Mouse (Mus musculus): ENCODE data around the gene Prss36. TPM values are rescaled to one million over a fixed set of nuclear protein-coding genes. Genes with fewer than 3 reads are reported as not detected.

Prss36 gene
- 9.6 and 11.9 TPM in 2 replicates for polyA plus RNA-seq (2015; fragmentation: Nextera tagmentation; extraction: Ambion mirVana)

DNA sequence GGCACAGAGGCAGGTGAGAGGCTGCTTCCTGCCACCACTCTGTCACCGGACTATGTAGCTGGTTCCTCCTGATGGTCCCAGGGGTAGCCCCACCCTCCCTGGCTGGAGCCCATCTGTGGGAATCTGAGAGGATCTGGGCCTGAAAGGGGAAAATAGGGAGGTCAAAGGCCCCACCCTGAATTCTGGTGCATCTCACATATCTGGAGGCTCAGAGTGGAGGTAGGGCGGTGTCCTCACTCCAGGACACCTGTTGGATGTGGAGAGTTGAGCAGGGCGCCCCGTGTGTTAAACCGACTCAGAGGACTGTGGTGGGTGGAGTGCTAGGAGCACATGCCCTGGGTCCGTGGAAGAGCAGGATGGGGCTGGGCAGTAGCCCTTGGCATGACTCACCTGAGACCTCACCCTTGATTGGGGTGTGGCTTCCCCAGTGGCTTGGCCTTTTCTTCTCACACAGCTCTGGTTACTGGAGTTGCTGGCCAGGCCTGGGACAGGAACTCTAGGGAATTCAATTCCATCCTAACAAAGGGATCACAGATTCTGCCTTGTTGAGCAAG, at the start of gene Prss36:
Gene Prss36 (minus strand): TSS at position 256 of the 554 bp plus-strand sequence.
- peaks cover 5% of the 10 kb centered on the region; the same call in 1 of the 2 replicates for H3K4me1 ChIP-seq
- H3K4me3 ChIP-seq: no peak within 1 kb of the TSS
- H3K9me3 ChIP-seq: no peaks in the 10 kb centered on the region
- no peak within 1 kb of the TSS for H3K27ac ChIP-seq
- H3K27me3 ChIP-seq: peaks cover 50% of the 10 kb centered on the region
- no peaks in the 10 kb centered on the region for H3K36me3 ChIP-seq
- 84% methylated on average over 6 of the region's 6 CpGs for WGBS
- no peak for ATAC-seq (ENCODE audit: low FRiP score, low read depth)
- H3K9ac ChIP-seq: no peak within 1 kb of the TSS
- H3K4me2 ChIP-seq (replicated peaks): no peak within 1 kb of the TSS

DNA sequence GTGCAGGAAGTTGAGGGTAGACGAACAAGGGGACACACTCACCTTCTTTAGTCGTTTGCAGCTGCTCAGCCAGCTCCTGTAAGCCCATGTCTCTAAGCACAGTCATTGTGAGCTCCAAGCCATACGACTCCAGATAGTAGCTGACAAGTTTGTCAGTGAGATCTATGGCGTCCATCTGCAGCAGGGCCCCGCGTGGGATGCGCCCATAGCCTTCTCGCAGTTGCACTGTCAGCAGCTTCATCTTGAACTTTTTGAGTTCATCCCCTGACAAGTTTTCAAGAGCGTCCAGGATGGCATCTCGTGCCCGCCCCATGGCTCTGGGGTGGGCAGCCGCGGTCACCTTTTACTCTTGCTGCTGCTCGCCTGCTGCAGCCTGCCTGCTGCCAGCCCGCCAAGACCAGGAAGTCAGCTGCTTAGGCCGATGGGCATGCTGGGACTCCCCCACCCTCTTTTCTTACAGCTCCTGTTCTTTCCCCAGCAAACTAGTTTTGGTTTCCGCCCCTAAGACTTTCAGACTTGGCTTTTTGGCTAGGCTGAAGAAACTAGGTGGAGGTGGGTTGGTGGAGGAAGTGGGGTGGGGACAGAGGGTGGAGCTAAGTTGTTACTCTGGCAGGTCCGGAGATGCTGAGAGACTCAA, 46.9 kb upstream of the Prss36 start, which contains the start of gene Pycard:
Gene Pycard (minus strand): TSS at position 527 of the 637 bp plus-strand sequence.
- peak within 1 kb of the TSS; percentile 55; the same call in 1 of the 2 replicates for H3K27ac ChIP-seq
- H3K4me3 ChIP-seq: peak within 1 kb of the TSS; percentile 37
- peaks cover 26% of the 10 kb centered on the region for H3K36me3 ChIP-seq
- no peak for ATAC-seq (ENCODE audit: low FRiP score, low read depth)
- WGBS: 14% methylated on average over 18 of the region's 18 CpGs
- H3K27me3 ChIP-seq: no peaks in the 10 kb centered on the region
- H3K4me1 ChIP-seq: peaks cover 13% of the 10 kb centered on the region
- H3K9ac ChIP-seq: peak within 1 kb of the TSS; percentile 66
- peak within 1 kb of the TSS; percentile 65 for H3K4me2 ChIP-seq (replicated peaks)
- no peaks in the 10 kb centered on the region for H3K9me3 ChIP-seq

GRCm38 (mm10) chr7:127992488-127993340, 46.2 kb upstream of the Prss36 start:
- ATAC-seq (ENCODE audit: low FRiP score, low read depth): no peak

DNA sequence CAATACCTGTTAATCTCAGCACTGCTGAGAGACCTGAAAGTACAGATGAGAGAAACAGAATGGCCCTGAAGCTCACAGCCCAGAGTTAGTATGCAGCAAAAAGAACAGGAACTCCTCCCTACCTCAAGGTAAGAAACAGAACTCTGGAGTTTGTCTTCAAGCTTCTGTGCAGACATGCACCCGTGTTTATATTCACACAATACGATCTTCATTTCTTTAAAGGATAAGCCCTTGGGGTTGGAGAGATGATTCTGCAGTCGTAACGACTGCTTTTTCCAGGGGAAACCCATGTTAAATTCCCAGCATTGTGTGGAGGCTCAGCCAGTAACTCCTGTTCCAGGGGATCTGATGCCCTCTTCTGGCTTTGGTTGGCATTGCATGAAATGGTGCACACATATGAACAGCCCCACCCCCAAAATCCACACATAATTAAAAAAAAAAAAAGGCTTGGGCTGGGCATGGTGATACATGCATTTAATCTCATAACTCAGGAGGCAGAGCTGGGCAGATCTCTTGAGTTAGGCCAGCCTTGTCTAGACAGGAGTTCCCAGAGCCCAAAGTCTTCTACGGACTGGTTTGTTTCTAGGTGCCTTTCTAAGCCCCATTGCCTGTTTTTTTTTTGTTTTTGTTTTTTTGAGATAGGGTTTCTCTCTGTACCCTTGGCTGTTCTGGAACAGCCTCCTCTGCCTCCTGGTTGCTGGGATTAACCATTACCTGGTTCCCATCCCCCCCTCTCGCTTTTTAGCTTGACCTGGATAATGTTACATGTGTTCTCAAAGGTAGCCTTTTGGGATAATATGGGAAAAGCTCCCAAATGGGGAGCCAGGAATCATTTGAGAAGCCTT, 45.3 kb upstream of the Prss36 start:
- Histone ChIP-seq H3K9me3 (no peaks in the 10 kb centered on the region), H3K27me3 (no peaks in the 10 kb centered on the region), H3K4me2 (replicated peaks) (no peak overlapping the region), H3K4me1 (peaks cover 13% of the 10 kb centered on the region), H3K27ac (no peak overlapping the region), H3K4me3 (no peak overlapping the region), H3K9ac (no peak overlapping the region), H3K36me3 (peaks cover 42% of the 10 kb centered on the region)
- 48% methylated on average over 6 of the region's 6 CpGs for WGBS
- peak; percentile 33; the same call in 1 of the 2 replicates for ATAC-seq (ENCODE audit: low FRiP score, low read depth)

More at GRCm38 (mm10) chr7:127992488-127993340, 46.2 kb upstream of the Prss36 start:
- Histone ChIP-seq H3K4me1 (peaks cover 13% of the 10 kb centered on the region), H3K4me3 (peak overlapping the region; percentile 37), H3K9me3 (no peaks in the 10 kb centered on the region), H3K4me2 (replicated peaks) (peak overlapping the region; percentile 65), H3K27ac (no peak overlapping the region; the same call in 1 of the 2 replicates), H3K36me3 (peaks cover 33% of the 10 kb centered on the region), H3K27me3 (no peaks in the 10 kb centered on the region), H3K9ac (peak overlapping the region; percentile 66; the same call in 1 of the 2 replicates)
- WGBS: 43% methylated on average over 5 of the region's 5 CpGs

DNA sequence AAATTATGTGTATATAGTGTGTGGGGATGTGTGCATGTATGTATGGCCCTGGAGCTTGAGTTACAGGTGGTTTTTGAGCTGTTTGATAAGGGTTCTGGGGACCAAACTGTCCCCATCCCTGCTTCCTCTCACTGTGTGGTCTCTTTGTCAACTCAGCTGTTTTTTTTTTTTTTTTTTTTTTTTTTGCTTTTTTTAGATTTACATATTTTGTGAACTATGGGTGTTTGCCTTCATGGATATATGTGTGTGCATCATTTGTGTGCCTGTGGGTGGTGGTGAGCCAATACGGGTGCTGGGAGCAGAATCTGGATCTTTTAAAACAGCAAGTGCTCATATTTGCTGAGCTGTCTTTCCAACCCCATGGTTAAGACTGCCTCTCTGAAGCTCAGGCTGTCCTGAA, 42.4 kb upstream of the Prss36 start:
- Histone ChIP-seq H3K9me3 (no peaks in the 10 kb centered on the region), H3K27ac (no peak overlapping the region), H3K4me3 (no peak overlapping the region), H3K4me1 (peaks cover 13% of the 10 kb centered on the region), H3K27me3 (no peaks in the 10 kb centered on the region), H3K9ac (no peak overlapping the region), H3K36me3 (peaks cover 71% of the 10 kb centered on the region), H3K4me2 (replicated peaks) (no peak overlapping the region)
- ATAC-seq (ENCODE audit: low FRiP score, low read depth): no peak
- WGBS: 83% methylated on average over 1 of the region's 1 CpGs

DNA sequence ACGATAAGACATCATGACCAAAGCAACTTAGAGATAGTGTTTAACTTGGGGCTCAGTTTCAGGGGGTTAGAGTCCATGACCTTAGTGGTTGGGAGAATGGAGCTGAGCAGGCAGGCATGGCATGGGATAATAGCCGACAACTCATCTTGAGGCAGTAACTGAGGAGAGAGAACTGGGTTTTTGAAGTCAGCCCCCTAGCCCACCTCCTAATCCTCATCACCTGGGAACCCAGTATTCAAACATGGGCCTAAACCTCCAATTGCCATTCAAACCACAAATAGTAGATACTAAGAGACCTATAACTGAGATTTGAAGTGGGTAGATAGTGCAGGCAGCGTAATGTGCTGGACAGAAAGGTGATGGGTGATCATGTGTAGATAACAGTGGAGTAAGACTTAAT, 34.1 kb upstream of the Prss36 start:
- peaks cover 97% of the 10 kb centered on the region for H3K36me3 ChIP-seq
- H3K4me2 ChIP-seq (replicated peaks): no peak overlapping the region
- WGBS: 94% methylated on average over 3 of the region's 3 CpGs
- H3K9ac ChIP-seq: no peak overlapping the region
- no peak for ATAC-seq (ENCODE audit: low FRiP score, low read depth)
- no peaks in the 10 kb centered on the region for H3K9me3 ChIP-seq
- no peak overlapping the region for H3K27ac ChIP-seq
- no peak overlapping the region for H3K4me3 ChIP-seq
- H3K27me3 ChIP-seq: no peaks in the 10 kb centered on the region
- H3K4me1 ChIP-seq: no peaks in the 10 kb centered on the region

DNA sequence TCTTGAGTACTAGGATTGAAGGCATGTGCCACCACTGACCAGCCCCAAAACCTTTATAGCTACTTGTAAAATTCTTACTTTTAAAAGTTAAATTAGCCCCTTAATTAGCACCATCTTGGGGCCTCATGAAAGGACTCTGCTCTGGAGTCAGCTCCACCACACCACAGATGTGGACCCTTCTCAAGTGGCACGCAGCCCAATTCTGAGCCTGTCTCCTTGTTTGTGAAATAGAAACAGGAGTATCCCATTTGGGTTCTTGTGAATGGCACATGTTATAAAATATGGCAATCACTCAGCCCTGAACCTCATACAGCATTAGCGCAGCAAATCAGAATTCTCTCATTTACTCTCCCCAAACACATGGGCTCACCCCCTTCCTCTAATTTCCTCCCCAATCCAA, 32.3 kb upstream of the Prss36 start:
- Histone ChIP-seq H3K4me2 (replicated peaks) (no peak overlapping the region), H3K36me3 (peaks cover 98% of the 10 kb centered on the region), H3K27me3 (no peaks in the 10 kb centered on the region), H3K9ac (no peak overlapping the region), H3K27ac (no peak overlapping the region), H3K4me3 (no peak overlapping the region), H3K9me3 (no peaks in the 10 kb centered on the region), H3K4me1 (no peaks in the 10 kb centered on the region)
- WGBS: 82% methylated on average over 2 of the region's 2 CpGs
- no peak for ATAC-seq (ENCODE audit: low FRiP score, low read depth)

DNA sequence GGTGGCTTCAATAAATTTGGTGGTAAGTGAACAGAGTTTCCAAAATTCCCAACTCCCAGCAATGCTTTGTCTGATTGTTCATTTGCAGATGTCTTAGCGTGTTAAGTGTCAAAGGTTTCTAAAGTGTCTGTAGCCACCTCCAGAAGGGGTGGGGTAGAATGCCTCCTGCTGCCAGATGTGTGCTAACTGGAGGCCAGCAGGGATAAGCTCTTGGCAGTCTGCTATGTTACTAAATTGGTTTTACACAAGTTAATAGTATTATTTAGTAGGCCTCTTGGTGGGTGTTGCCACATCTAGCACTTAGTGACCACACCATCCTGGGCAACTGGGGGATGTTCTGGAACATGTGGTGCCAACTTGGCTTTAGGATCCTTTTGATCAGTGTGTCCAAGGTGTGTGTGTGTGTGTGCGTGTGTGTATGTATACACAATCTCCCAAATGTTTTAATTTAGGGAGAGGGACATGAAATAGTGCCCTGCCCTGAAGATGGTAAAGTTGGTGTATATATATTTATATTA, 27.9 kb upstream of the Prss36 start:
- peaks cover 98% of the 10 kb centered on the region for H3K36me3 ChIP-seq
- ATAC-seq (ENCODE audit: low FRiP score, low read depth): no peak
- no peaks in the 10 kb centered on the region for H3K9me3 ChIP-seq
- no peak overlapping the region for H3K27ac ChIP-seq
- no peaks in the 10 kb centered on the region for H3K27me3 ChIP-seq
- peaks cover 11% of the 10 kb centered on the region for H3K4me1 ChIP-seq
- no peak overlapping the region for H3K9ac ChIP-seq
- H3K4me2 ChIP-seq (replicated peaks): no peak overlapping the region
- 85% methylated on average over 2 of the region's 2 CpGs for WGBS
- H3K4me3 ChIP-seq: no peak overlapping the region

DNA sequence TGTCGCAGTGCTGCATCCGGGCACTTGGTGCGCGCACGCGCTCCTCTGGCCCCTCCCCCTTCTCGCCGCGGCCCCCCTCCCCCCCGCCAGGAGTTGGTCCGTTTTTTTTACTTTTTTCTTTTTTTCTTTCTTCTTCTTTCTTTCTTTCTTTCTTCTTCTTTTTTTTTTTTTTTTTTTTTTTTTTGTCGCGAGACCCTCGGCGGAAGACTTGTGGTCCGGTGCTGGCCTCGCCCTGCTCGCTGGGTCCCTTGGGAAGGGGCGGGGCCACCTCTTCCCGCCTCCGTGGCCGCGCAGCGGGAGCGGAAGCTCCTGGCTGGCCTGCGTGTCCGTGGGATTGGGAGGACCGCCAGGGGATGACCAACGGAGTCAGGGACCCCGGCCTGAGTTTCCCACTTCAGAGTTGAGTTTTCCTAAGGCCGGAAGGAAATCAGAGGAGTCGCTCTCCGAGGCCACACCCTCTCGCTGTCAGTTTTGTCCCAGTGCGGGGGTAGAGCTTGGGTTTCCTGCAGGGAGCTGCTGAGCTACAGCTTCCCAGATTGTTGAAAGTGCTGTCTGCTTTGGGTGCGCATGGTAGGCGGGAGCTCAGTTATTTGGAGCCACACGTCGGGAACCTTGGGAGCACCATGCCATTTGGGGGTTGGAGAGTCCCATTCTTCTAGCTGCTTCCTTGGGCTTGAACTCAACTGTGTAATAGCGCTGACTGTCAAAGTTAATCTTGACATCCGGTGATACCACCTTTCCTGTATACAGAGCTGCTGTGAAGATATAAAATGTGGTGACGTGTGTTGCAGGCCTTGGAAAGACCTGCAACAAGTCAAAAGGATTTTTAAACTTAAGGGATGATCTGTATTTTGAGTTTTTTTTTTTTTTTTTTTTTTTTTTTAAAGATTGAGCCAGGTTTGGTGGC, 21.6 kb upstream of the Prss36 start:
- Histone ChIP-seq H3K4me1 (peaks cover 26% of the 10 kb centered on the region), H3K4me3 (peak overlapping the region; percentile 93), H3K9ac (peak overlapping the region; percentile 97), H3K36me3 (peaks cover 39% of the 10 kb centered on the region), H3K9me3 (no peaks in the 10 kb centered on the region), H3K27me3 (no peaks in the 10 kb centered on the region), H3K27ac (peak overlapping the region; percentile 96), H3K4me2 (replicated peaks) (peak overlapping the region; percentile 92)
- ATAC-seq (ENCODE audit: low FRiP score, low read depth): peak; percentile 26; the same call in 1 of the 2 replicates
- under 1% methylated on average over 40 of the region's 42 CpGs for WGBS

- Histone ChIP-seq H3K36me3 (peaks cover 29% of the 10 kb centered on the region), H3K9ac (peak within 1 kb of the TSS; percentile 97), H3K27me3 (no peaks in the 10 kb centered on the region), H3K4me1 (peaks cover 24% of the 10 kb centered on the region), H3K4me2 (replicated peaks) (peak within 1 kb of the TSS; percentile 92), H3K9me3 (no peaks in the 10 kb centered on the region), H3K4me3 (peak within 1 kb of the TSS; percentile 93), H3K27ac (peak within 1 kb of the TSS; percentile 96)
- peak; percentile 94 for ATAC-seq (ENCODE audit: low FRiP score, low read depth)
- under 1% methylated on average over 87 of the region's 92 CpGs for WGBS
Measured at GRCm38 (mm10) chr7:127967004-127967921, 20.7 kb upstream of the Prss36 start, which contains the start of gene Fus. Gene Fus (plus strand): TSS chr7:127967457.
